Mouse (Mus musculus) kidney, adult 8-10 months (tissue): ENCODE results near the gene Ak8.
A peak's percentile ranks its signal among the peaks of the same experiment; 100 is the strongest.

Experiments
- DNase-seq, 2 experiments: peaks; one replicate each; pipeline ENCODE4 v3.0.0; 2022

The Ak8 gene

DNA sequence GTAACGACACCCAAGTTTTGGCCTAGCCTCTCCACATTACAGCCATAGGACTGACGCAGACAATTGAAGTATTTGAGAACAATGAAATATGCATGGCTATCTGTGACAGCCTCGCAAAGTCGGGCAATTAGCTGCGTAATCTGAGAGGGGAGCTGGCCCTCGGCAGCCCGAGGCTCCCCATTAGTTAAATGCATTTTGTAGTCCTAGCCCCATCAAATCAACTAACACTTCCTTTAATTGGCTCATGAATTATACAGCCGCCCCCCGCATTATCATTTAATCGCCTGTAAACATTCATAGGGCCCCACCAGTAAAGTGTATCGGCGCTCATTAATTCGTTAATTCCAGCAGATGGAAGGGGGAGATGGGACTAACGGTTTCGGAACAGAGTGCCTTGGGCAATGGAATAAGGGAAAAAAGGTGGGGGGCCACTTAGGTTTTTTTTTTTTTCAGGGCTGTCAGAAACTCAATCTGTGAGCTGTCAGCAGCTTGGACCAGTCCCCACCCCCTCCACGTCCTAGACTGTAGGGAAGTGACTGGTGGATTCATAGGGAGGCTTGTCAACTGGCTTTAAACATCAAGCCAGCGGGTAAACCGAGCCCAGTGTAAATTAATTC, 97.6 kb downstream of the Ak8 start:
- no peak for DNase-seq

DNA sequence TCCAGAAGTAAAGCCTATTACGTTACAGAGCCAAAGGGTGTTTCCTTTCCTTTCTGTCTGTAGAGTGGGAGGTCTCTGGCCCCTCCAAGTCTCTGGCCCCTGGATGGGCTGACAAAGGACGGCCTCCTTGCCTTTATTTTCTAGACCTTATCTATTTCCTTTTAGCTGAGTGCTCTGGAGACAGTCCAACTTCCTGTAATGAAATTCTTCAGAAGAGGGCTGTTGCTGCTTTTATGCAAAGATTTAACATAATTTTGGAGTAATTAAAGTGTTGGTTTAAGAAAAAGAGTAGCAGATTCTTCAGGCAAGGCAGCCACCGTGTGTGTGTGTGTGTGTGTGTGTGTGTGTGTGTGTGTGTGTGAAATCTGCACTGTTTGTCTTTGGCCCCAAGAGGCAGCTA, 98.4 kb downstream of the Ak8 start:
- DNase-seq: no peak

DNA sequence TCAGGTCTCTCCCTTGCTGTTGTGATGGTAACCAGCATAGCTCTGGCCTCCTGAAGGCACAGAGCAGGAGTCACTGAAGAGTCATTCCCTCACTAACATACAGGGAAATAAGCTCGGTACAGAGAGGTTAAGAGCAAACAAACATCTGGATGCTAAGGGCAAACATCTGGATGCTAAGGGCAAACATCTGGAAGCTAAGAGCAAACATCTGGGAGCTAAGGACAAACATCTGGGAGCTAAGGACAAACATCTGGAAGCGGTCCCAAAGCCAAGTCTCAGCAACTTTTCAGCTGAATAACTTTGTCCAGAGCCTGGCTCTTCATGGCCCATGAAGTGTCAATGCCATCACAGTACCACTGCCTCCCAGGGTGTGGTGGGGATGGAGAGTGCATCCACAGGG, 99.6 kb downstream of the Ak8 start:
- DNase-seq: no peak

DNA sequence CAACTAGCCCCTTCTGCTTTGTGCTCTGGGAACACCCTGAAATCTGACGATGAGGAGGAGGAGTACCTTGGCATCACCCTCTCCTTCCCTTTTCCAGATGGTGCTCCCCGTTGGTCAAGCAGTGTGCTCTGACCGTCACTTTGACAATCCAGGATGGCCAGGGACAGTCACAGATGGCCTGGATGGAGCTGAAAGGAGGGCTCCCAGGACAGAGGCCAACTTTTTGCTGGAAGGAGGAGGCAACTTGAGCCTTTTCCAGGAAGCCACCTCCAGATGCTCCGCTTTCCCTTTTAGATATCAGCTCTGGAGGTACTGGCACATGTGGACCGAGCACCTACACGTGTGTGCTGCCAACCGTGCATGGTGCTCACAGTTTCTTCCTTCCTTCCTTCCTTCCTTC, 103.4 kb downstream of the Ak8 start:
- no peak for DNase-seq

DNA sequence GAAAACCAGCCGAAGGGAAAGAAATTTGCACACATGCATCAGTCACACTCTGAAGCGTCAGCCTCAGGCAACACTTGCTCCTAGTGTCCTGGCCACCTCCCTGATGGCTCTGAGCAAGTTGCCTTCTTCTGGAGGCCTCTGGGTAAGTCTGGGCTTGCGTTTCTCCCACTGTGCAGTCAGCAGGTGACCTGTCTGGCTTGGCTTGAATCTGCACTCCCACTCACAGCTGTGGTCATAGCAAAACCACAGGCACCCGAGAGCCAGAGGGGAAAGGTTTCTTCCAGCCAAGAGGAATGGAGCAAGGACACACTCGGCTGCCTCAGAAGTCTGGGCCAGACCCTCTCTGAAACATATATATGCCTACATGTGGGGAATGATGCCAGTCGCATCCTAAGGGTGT, 108.9 kb downstream of the Ak8 start:
- no peak for DNase-seq

DNA sequence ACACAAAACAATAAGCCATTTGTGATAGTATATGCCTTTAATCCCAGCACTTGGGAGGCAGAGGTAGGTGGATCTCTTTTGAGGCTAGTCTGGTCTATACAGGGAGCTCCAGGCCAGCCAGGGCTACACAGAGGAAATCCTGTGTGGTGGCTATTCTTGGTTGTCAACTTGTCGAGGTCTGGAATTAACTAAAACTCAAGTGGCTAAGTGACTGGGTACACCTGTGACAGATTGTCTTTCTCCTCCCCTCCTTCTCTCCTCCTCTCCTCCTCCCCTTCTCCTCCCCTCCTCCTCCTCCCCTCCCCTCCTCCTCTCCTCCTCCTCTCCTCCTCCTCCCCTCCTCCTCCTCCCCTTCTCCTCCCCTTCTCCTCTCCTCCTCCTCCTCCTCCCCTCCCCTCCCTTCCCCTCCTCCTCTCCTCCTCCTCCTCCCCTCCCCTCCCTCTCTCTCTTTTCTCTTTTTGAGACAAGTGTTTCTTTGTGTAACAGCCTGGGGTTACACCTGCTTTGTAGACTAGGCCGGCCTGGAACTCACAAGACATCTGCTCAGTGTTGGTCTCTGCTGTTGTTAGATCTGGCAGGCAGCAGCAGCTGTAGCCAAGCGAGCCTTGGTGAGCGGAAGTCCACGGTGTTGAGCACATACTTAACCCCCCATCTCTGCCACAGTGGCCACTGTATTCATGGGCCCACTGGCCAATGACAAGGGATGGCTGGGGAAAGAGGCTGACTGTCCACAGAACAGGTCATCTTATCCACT, 110.5 kb downstream of the Ak8 start:
- DNase-seq: no peak

DNA sequence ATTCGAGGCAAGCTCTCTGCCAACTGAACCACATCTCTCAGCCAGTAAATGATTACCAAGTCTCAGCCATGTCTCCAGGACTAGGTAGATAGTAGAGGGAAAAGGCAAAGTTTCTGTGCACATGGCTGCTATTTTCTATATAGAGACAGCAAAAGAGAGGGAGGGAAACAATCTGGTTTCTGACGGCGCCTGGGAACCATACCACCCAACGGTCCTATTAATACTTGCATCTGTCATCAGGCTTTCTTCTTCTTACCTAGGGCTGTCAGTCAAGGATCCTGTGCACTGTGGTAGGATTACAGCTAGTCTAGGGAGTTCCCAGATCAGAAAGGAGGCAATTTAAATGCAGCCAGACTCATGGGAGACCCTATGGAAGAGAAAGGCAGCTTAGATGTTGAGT, 118.9 kb downstream of the Ak8 start:
- no peak for DNase-seq

DNA sequence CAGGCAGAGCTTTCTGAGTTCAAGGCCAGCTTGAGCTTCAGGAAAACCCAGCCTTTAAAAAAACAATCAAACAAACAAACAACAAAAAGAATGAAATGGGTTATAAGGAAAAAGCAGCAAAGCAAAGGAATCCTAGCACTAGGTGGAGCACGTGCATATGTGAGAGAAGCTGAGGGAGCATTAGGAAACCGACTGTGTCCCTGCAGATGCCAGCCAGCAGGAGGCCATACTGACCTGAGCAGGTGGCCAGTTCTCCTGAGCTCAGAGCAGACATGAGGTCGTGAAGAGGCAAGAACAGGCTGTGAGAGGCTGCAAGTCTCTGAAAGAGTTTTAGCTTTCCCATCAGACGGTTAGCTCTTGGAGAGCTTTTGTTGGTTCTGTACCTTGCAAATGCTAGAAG, 129.3 kb downstream of the Ak8 start:
- peak; percentile 11 to 37 for DNase-seq

DNA sequence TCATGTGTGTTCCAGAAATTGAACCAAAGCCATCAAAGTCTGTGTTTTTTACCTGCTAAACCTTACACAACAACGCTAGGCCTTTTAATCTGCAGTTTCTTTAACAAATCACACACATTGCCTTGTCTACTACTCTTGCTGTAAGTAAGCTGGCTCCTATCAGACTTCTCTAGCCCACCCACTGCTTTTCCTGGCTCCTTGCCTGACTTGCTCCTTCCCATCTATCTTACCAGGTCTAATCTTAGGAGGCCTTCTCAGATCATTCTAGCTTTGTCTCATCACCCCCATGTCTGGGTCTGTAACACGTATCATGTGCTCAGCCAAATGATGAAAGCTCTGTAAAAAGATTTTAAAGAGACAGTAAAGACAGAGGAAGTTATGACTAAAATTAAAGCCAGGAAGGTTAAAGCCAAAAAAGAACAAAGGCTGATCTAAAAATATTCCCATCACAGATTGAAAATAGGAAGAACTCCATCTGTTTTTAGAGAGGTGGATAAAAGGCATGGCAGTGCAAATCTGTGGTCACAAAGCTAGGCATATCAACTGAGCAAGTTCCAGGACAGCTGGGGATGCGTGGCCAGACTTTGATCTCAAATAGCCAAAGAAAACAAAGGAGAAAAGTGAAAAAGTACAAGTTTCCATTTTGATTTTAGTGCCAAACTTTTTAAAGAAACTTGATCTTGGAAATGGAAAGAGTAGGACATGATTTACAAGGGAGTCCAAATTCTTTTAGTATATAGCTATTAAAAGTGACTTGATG, 136.4 kb downstream of the Ak8 start:
- no peak for DNase-seq

DNA sequence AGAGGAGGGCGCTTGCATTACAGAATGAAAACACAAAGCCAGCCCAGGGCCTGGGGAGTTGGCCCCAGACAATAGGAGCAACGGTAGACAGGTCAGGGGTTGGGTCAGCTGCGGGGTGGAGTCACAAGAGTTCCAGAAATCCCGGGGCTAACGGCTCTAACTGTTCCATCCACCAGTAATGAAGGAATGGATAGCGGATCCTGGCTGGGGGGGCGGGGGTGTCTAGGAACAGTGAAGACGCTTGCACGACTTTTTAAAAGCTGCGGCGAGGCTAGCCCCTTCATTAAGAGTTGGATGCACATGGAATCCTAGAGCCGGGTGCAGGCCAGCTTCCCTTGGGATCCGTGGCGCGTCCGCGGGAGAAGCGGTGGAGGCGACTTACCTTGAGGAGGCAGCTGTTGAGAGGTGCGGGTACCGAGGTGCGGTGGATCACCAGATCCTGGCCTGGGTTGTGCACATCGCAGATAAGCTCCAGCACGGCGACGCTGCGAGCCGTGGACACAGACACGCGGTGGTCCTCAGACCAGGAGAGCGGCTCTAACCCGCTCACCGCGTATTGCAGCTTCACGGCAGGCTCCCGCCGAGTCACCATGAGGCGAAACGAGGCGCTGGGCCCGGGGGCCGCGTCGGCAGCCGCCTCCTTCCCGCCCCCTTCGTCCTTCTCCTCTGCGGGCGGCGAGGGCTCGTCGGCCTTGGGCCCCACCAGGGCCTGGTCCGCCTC, 139.7 kb downstream of the Ak8 start:
- peak; percentile 3 to 7 for DNase-seq

DNA sequence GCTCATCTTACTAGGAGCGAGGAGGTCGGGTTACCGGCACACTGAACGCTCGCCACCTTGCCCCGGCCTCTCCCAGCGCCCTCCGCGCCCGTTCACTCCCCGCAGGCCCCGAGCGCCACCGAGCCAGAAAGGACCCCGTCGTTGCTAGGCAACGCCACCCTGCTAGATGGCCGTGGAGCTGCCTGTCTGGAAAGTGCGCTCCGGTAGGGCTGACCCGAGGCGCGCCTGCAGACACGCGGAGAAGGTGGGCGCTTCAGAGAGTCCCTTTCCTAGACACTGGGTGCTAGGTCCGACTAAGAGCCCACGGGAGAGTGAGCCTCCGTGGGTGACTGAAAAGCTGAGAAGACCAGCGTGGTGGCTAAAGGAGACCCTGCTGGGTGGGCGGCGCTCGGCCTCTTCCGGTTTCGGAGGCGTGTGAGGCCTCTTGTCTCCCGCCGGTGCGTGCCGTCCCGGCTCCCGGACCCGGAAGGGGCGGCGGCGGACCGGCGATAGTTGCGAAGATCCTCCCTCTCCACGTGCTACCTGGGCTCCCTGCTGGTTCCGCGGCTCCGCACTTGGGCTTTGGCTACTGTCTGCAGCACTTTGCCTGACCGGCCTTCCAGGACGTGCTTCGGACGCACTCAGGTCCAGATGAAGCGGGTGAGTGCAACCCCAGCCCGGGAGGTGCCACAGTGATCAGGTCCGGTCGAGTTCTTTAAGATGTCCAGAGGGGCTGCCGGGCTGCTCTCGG, 140.4 kb downstream of the Ak8 start, which contains the start of the genes Gtf3c4 and Ddx31:
Gene Gtf3c4, minus strand, starts transcription at position 139 of the 730 bp plus-strand sequence.
Gene Ddx31, plus strand, starts transcription at position 185 of the 730 bp plus-strand sequence.
- peak; percentile 90 to 93 for DNase-seq

DNA sequence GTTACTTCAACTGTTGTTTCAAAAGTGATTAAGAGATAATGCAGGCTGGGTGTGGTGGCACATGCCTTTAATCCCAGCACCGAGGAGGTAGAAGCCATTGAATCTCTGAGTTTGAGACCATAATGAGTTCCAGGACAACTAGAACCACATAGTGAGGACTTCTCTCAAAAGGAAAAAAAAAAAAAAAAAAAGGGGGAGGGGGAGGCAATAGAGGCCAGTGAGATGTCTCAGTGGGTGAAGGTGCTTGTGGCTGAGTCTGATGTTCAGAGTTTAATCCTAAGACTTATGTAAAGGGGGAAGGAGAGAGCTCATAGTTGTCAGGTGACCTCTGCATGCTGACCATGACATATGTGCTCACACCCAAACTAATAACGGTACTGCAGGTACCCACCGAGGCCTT, 142.1 kb downstream of the Ak8 start:
- no peak for DNase-seq

DNA sequence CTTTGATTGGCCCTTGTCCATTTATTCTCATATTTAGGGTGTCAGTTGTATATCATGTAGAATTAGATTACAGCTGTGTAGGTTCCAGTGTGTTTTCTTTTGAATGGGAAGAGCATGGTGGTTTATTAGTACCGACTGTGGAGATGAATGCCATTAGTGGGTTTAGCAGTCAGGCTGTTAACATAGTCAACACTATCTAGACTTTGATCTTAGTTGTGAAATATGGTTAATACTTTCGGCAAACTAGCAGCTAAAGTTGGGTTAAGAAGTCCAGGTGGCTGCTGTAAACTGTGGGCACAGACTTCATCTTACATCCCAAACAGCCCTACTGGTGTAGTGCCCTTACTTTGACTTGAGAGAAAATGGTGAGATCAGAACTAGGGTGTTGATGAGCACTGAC, 148.9 kb downstream of the Ak8 start:
- no peak for DNase-seq

DNA sequence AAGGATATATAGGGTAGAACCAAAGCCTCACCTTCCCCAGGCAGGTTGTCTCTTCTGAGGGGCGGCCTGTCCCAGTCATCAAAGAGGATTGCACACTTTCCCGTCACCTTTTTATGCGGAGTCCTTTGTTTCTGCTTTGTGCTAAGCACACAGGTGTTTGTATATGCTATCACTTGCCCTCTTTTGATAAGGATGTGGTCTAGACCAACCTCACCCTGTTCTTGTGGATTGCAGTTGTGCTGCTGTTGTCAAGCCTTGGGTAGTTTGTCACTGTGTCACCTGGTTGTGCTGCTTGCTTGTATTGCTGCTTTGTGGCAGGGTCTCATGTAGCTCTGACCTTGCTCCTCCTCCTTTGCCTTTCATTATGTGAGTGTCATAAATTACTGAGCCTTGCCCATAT, 152.6 kb downstream of the Ak8 start:
- DNase-seq: no peak

DNA sequence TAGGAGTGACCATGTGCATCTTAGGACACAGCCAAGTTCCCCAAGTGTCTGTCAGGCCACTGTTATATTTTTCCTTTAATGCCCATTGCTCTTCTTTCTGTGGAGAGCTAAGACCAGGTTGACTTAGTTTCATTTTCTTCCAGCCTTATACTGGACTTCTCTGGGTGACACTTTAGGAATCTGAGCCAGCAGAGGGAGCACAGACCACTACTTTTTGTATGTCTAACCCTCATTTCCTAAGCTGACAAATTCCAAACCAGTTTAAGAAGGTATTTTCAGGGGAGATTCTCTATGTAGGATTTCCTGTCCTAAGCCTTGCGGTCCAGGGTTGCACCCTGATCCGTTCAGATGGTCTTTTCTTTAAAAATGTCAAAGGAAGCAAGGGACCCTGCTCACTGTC, 155.8 kb downstream of the Ak8 start:
- no peak for DNase-seq

DNA sequence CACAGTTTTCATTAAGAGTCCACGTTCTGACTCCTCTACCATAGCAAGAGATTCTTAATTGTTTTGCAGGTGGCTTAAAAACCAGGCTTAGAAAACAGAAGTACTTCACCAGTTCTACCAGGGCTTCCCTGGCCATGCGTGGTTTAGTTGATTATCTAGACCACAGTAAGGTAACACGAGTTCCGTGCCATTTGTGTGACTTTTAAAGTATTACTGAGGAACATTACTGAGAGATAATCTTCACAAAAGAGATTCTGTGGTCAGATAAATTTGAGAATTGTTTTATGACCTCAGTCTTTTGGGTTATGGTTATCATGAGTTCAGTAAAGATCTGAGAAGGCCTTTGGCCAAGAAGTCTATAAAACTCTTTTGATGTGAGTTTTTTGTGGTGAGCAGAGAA, 159.3 kb downstream of the Ak8 start:
- no peak for DNase-seq

DNA sequence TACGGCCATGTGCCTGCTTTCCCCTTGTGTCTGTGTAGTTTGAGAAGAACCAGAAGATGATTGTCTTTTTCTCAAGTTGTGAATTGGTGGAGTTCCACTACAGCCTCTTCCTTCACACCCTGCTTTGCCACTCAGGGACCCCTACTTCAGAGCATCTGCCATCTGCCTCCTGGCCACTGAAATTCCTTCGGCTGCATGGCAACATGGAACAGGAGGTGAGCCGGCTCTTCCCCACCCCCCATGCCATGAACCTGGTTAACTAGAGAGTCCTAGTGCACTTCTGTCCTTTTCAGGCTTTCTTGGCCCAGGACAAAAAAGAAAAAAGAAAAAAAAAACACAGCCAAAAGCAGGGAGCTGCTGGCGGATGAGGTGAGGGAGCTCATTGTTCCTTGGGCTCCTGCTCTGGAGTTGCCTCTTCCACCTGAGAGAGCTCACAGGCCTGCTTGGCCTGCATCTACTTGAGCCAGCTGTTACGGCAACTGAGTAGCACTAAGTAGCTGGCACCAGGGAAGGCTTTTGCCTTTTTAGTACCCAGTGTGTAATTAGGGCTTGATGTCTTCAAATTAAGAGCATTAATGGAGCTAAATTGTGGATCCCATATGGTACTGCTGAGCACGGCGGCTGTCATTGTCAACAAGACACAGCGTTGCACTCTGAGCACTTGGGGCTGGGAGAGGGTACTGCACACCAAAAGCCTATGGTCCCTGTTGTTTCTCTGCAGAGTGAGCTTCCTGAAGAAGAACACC, 160.9 kb downstream of the Ak8 start:
- DNase-seq: no peak
